Mouse (Mus musculus): ENCODE results near the gene Chst15. TPM values are rescaled to one million over a fixed set of nuclear protein-coding genes. Genes with fewer than 3 reads are reported as not detected.

Chst15 gene
- 14.7 and 14.9 TPM in 2 replicates for total RNA-seq (2017)

- ATAC-seq (replicated peaks in 1 of 2; ENCODE audit: insufficient read depth in 1 of 2, low FRiP score in 2 of 2, low TSS enrichment in 1 of 2, low read depth in 1 of 2, poor library complexity in 2 of 2, severe bottlenecking in 2 of 2) = peak; percentile 69 to 74
Observed at GRCm38 (mm10) chr7:132317036-132317541, at the start of gene Chst15. Gene Chst15 (minus strand): TSS chr7:132317228.

DNA sequence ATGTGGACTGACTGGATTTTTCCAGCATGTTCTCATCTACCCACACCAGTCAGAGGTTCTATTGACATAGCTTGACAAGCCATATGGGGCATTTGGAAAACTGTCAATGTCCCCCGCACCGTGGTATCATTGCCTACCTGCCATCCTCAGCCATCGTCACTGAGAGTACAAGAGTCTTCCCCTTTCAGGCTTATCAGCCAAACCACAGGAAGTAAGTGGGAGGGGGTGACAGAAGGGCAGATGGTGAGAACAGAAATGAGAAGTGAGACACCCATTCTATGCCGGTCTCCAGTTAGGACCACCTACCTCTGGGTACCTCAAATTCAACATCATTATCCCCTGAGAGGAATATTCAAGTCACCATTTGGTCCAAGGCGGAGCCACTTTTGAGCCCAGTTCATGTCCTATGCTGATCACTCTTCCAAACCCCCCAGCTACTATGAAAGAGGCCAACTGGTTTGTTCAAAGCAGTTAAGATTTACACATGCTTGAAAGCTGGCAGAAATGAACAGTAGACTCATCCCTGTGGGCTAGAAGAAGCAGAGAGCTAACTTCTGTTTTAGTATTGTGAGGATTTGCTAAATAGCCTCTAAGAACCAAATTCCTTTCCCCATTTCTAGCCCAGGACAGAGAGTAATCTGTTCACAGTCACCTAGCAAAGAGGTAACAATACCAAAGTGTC lies 48.8 kb upstream of the Chst15 start:
- ATAC-seq (replicated peaks in 1 of 2; ENCODE audit: insufficient read depth in 1 of 2, low FRiP score in 2 of 2, low TSS enrichment in 1 of 2, low read depth in 1 of 2, poor library complexity in 2 of 2, severe bottlenecking in 2 of 2) = peak; percentile 78 to 81

DNA sequence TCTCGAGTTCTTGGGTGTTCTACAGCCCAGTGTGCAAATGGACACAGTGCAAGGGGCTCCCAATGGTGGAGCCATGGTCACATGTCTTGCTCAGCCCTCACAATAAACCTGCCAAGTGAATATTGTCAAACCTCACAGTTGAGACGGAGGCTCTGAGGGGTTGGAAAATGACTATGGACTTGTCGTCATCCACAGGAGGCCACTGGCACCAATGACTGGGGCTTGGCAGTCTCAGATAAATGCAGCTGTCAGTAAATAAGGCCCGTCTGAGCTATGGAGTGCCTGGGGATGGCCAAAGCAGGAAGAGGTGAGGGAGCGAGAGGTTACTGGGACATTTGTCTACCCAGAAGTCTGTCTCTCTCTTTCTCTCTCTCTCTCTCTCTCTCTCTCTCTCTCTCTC lies 48.1 kb upstream of the Chst15 start:
- no peak for ATAC-seq (replicated peaks in 1 of 2; ENCODE audit: insufficient read depth in 1 of 2, low FRiP score in 2 of 2, low TSS enrichment in 1 of 2, low read depth in 1 of 2, poor library complexity in 2 of 2, severe bottlenecking in 2 of 2)

DNA sequence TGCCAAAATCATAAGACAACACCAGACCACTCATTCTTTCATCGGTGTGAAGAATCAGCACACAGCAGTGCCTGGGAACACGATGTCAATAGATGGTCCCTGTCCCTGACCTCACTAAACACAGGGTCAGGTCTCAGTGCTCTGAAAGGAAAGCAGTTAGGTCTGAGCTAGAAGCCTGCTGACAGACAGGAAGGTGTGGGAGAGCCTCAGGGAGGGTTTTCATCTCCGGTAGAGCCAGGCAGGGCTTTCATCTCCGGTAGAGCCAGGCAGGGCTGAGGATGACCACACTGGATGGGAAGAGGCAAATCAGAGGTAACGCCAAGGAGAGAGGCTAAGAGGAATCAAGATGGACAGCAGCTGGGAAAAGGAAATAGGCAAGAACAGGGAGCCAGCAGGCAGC lies 47.5 kb upstream of the Chst15 start:
- no peak for ATAC-seq (replicated peaks in 1 of 2; ENCODE audit: insufficient read depth in 1 of 2, low FRiP score in 2 of 2, low TSS enrichment in 1 of 2, low read depth in 1 of 2, poor library complexity in 2 of 2, severe bottlenecking in 2 of 2)

- no peak for ATAC-seq (replicated peaks in 1 of 2; ENCODE audit: insufficient read depth in 1 of 2, low FRiP score in 2 of 2, low TSS enrichment in 1 of 2, low read depth in 1 of 2, poor library complexity in 2 of 2, severe bottlenecking in 2 of 2)
Observed at GRCm38 (mm10) chr7:132360336-132360735, 43.3 kb upstream of the Chst15 start.

DNA sequence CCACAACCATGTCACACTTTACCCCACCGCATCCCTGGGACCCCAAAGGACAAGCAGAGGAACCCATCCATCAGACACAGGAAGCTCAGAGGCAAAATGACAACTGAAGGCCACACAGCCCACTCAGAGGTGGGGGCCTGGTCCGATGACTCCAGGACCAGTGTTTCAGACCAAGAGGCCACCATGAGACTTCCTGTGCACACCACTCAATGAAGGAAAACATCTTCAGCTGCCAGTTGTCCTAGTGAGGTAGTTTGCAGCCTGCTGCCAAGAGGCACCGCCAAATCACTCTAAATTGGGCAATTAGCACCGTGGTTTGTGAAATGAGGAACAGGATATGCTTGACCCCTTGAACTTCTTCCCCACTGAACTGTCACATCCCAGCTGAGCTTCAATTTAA lies 41.7 kb upstream of the Chst15 start:
- ATAC-seq (replicated peaks in 1 of 2; ENCODE audit: insufficient read depth in 1 of 2, low FRiP score in 2 of 2, low TSS enrichment in 1 of 2, low read depth in 1 of 2, poor library complexity in 2 of 2, severe bottlenecking in 2 of 2) = peak; percentile 85 to 89

DNA sequence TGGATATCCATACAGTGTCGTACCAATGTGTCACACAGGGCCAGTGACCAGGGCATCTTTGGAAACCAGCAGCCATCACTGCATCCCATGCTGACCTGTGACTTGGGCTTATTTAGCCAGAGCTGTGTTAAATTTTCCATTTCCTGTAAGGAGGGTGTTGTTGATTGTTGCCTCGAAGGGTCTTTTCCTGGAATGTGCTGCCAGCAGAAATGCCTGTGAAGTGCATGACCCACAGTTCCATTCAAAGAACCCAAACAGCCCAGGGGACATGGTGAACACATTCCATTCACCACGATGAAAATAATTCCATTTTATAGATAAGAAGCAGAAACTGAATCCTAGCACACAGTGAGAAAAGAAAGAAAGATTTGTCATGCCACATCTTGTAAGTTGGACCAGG lies 41.2 kb upstream of the Chst15 start:
- ATAC-seq (replicated peaks in 1 of 2; ENCODE audit: insufficient read depth in 1 of 2, low FRiP score in 2 of 2, low TSS enrichment in 1 of 2, low read depth in 1 of 2, poor library complexity in 2 of 2, severe bottlenecking in 2 of 2) = no peak

DNA sequence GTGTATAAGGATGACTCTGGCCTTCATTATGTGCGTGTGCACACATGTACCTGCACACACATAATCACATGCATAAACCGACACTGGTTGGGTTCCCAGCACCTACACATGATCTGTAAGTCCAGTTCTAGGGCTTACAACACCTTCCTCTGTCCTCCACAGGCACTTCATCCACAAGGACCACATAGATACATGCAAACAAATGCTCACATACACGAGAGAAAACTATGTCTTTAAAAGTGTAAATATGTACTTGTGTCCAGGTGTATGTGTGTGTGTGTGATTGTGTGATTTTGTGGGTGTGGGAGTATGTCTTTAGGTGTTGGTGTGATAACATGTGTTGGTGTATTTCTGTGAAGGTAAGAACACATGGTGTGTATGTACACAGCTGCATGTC lies 40.8 kb upstream of the Chst15 start:
- no peak for ATAC-seq (replicated peaks in 1 of 2; ENCODE audit: insufficient read depth in 1 of 2, low FRiP score in 2 of 2, low TSS enrichment in 1 of 2, low read depth in 1 of 2, poor library complexity in 2 of 2, severe bottlenecking in 2 of 2)

GRCm38 (mm10) chr7:132356881-132357840 lies 40.1 kb upstream of the Chst15 start:
- no peak for ATAC-seq (replicated peaks in 1 of 2; ENCODE audit: insufficient read depth in 1 of 2, low FRiP score in 2 of 2, low TSS enrichment in 1 of 2, low read depth in 1 of 2, poor library complexity in 2 of 2, severe bottlenecking in 2 of 2)

DNA sequence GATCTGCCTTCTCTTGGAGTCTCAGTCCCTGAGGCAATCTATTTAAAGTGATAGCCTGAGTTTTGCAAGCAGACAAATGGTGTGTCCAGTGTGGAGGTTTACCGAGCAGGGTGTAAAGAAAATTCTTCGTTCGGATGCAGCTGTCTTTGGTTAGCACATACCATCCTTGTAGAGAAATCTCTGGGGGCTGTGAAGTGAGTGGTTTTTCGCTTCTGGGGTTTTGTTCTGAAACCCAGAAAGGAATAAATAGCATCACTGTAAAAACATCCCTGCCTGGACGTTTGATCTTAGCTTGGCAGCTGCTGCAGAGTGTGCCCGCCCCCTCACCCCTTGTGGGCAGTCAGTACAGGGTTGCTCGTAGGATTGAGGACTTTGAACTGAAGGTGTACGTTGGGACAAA lies 39.2 kb upstream of the Chst15 start:
- no peak for ATAC-seq (replicated peaks in 1 of 2; ENCODE audit: insufficient read depth in 1 of 2, low FRiP score in 2 of 2, low TSS enrichment in 1 of 2, low read depth in 1 of 2, poor library complexity in 2 of 2, severe bottlenecking in 2 of 2)

DNA sequence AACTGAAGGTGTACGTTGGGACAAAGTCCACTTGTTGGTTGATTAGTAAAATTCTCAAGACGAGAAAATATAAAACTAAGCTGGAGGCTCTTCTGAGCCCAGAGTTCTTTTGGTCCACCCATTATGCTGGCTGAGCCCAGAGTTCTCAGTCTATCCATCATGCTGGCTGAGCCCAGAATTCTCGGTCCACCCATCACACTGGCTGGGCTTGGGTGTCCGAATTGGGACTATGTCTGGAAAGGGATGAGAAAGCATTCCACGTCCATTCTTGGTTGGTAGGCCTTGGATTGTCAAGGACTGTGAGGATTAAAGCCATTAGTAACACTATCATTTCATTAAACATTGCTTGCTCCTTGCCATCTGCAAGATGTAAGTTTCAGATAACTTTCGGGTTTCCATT lies 38.7 kb upstream of the Chst15 start:
- no peak for ATAC-seq (replicated peaks in 1 of 2; ENCODE audit: insufficient read depth in 1 of 2, low FRiP score in 2 of 2, low TSS enrichment in 1 of 2, low read depth in 1 of 2, poor library complexity in 2 of 2, severe bottlenecking in 2 of 2)

GRCm38 (mm10) chr7:132349075-132349572 lies 32.1 kb upstream of the Chst15 start:
- no peak for ATAC-seq (replicated peaks in 1 of 2; ENCODE audit: insufficient read depth in 1 of 2, low FRiP score in 2 of 2, low TSS enrichment in 1 of 2, low read depth in 1 of 2, poor library complexity in 2 of 2, severe bottlenecking in 2 of 2)

GRCm38 (mm10) chr7:132347273-132348045 lies 30.4 kb upstream of the Chst15 start:
- peak; percentile 67 to 78 for ATAC-seq (replicated peaks in 1 of 2; ENCODE audit: insufficient read depth in 1 of 2, low FRiP score in 2 of 2, low TSS enrichment in 1 of 2, low read depth in 1 of 2, poor library complexity in 2 of 2, severe bottlenecking in 2 of 2)

- no peak for ATAC-seq (replicated peaks in 1 of 2; ENCODE audit: insufficient read depth in 1 of 2, low FRiP score in 2 of 2, low TSS enrichment in 1 of 2, low read depth in 1 of 2, poor library complexity in 2 of 2, severe bottlenecking in 2 of 2)
Observed at GRCm38 (mm10) chr7:132345526-132346070, 28.6 kb upstream of the Chst15 start.

- ATAC-seq (replicated peaks in 1 of 2; ENCODE audit: insufficient read depth in 1 of 2, low FRiP score in 2 of 2, low TSS enrichment in 1 of 2, low read depth in 1 of 2, poor library complexity in 2 of 2, severe bottlenecking in 2 of 2) = no peak
Observed at GRCm38 (mm10) chr7:132344606-132345005, 27.6 kb upstream of the Chst15 start.

- no peak for ATAC-seq (replicated peaks in 1 of 2; ENCODE audit: insufficient read depth in 1 of 2, low FRiP score in 2 of 2, low TSS enrichment in 1 of 2, low read depth in 1 of 2, poor library complexity in 2 of 2, severe bottlenecking in 2 of 2)
Observed at GRCm38 (mm10) chr7:132343900-132344299, 26.9 kb upstream of the Chst15 start.

DNA sequence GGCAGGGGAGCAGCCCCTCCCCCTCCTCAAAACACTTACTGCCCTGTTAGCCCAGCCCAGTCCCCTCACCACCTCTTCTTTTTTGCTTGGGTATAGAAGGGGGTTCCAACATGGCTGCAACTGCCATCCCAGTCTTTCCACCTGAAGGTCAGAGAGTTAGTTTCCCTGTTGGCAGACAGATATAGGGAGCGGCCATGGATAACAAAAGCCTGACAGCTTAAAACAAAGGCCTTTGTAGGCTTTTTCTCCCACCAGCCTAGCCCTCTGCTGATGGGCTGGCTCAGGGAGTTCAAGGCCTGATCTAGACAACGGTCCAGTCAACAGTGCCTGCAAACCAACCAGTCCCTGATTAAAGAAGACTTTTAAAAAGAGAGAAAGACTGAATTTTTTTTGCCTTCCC lies 26.1 kb upstream of the Chst15 start:
- no peak for ATAC-seq (replicated peaks in 1 of 2; ENCODE audit: insufficient read depth in 1 of 2, low FRiP score in 2 of 2, low TSS enrichment in 1 of 2, low read depth in 1 of 2, poor library complexity in 2 of 2, severe bottlenecking in 2 of 2)

Measured in hematopoietic stem cell, adult 5-6 weeks (primary cell).